Mouse (Mus musculus) activated CD4-positive, CD25-positive, alpha-beta regulatory T cell, adult 4 months (primary cell): ENCODE measurements around the gene Plekhg3. TPM values are rescaled to one million over a fixed set of nuclear protein-coding genes. Genes with fewer than 3 reads are reported as not detected.

Source experiments
- ATAC-seq: one replicate; pipeline ENCODE4 v1.8.0; 2017
- polyA plus RNA-seq, 2 experiments: library from polyadenylated mRNA; unstranded; fragments of 100-300 nt; shearing (Covaris generic); gene quantifications; one replicate each; pipeline ENCODE4 v1.2.1; 2017

Plekhg3 gene
- polyA plus RNA-seq, 2 experiments from 2014 or later = 2.5 to 3.7 TPM

- peak; percentile 82 for ATAC-seq
These were observed 3.3 kb upstream of the Plekhg3 start for GRCm38 (mm10) chr12:76527245-76527881.

GRCm38 (mm10) chr12:76528766-76529165, 1.9 kb upstream of the Plekhg3 start:
- no peak for ATAC-seq

- ATAC-seq = no peak
These were observed 1.6 kb downstream of the Plekhg3 start for GRCm38 (mm10) chr12:76531986-76532925.

- no peak for ATAC-seq
These were observed 2.3 kb downstream of the Plekhg3 start for GRCm38 (mm10) chr12:76532926-76533376.

- ATAC-seq = peak; percentile 30
These were observed 2.9 kb downstream of the Plekhg3 start for GRCm38 (mm10) chr12:76533377-76534222.

GRCm38 (mm10) chr12:76534233-76534632, 3.5 kb downstream of the Plekhg3 start:
- no peak for ATAC-seq

GRCm38 (mm10) chr12:76534641-76535283, 4.1 kb downstream of the Plekhg3 start:
- ATAC-seq = no peak

- ATAC-seq = no peak
These were observed 4.8 kb downstream of the Plekhg3 start for GRCm38 (mm10) chr12:76535471-76535900.

GRCm38 (mm10) chr12:76536591-76537153, 6.0 kb downstream of the Plekhg3 start:
- ATAC-seq = no peak

GRCm38 (mm10) chr12:76537434-76537833, 6.7 kb downstream of the Plekhg3 start:
- ATAC-seq = peak; percentile 81

- ATAC-seq = no peak
These were observed 9.5 kb downstream of the Plekhg3 start for GRCm38 (mm10) chr12:76540169-76540568.

- ATAC-seq = no peak
These were observed 10.1 kb downstream of the Plekhg3 start for GRCm38 (mm10) chr12:76540701-76541221.

GRCm38 (mm10) chr12:76541475-76541874, 10.8 kb downstream of the Plekhg3 start:
- ATAC-seq = no peak

GRCm38 (mm10) chr12:76541879-76542278, 11.2 kb downstream of the Plekhg3 start:
- ATAC-seq = no peak

- no peak for ATAC-seq
These were observed 15.2 kb downstream of the Plekhg3 start for GRCm38 (mm10) chr12:76545786-76546370.

GRCm38 (mm10) chr12:76546383-76547276, 15.9 kb downstream of the Plekhg3 start:
- no peak for ATAC-seq

GRCm38 (mm10) chr12:76547409-76548081, 16.9 kb downstream of the Plekhg3 start:
- ATAC-seq = no peak

- ATAC-seq = no peak
These were observed 17.4 kb downstream of the Plekhg3 start for GRCm38 (mm10) chr12:76548082-76548423.

- ATAC-seq = no peak
These were observed 18.5 kb downstream of the Plekhg3 start for GRCm38 (mm10) chr12:76549203-76549602.

GRCm38 (mm10) chr12:76552321-76552720, 21.6 kb downstream of the Plekhg3 start:
- ATAC-seq = no peak
